7 mouse cellular contexts compared by ENCODE assay signal in the genomic region with DNA sequence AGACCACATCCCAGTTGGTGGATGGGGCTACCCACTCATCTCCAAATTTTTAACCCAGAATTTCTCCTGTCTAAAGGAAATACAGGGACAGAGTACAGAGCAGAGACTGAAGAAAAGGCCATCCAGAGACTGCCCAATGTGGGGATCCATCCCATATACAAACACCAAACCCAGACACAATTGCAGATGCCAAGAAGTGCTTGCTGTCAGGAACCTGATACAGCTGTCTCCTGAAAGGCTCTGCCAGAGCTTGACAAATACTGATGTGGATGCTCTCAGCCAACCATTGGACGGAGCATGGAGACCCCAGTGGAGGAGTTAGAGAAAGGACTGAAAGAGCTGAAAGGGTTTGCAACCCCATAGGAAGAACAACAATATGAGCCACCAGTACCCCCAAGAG.
DNase-seq lines count a peak whose midpoint lies in the region; ATAC-seq and TF ChIP-seq lines count a peak whose summit lies in the region.
"Not testable (repeated sequence)": the region's sequence is repeated elsewhere in the genome, so short reads cannot be mapped to it uniquely, and the experiment has no call there.

No protein-coding gene starts in this region.

- not testable (repeated sequence) for H3K27ac ChIP-seq in lung, embryonic 14.5 days (ENCODE audit: low read depth); lung, embryonic 15.5 days; lung, embryonic 16.5 days (ENCODE audit: low read length); lung, postnatal 0 days (ENCODE audit: low read length)

- H3K36me3 ChIP-seq in lung, embryonic 14.5 days (ENCODE audit: insufficient read depth); lung, embryonic 15.5 days; lung, embryonic 16.5 days (ENCODE audit: control insufficient read depth, insufficient read depth, low read length); lung, postnatal 0 days (ENCODE audit: insufficient read depth, low read length): not testable (repeated sequence)

- not testable (repeated sequence) for H3K4me3 ChIP-seq in lung, embryonic 14.5 days (ENCODE audit: low read depth, low read length); lung, embryonic 15.5 days; lung, embryonic 16.5 days (ENCODE audit: low read length); lung, postnatal 0 days (ENCODE audit: low read depth, low read length)

- not testable (repeated sequence) for H3K9me3 ChIP-seq in lung, embryonic 14.5 days (ENCODE audit: low read depth, low read length); lung, embryonic 15.5 days; lung, embryonic 16.5 days (ENCODE audit: control insufficient read depth, low read length); lung, postnatal 0 days (ENCODE audit: low read length)

- H3K27me3 ChIP-seq in lung, embryonic 14.5 days (ENCODE audit: insufficient read depth, low read length); lung, embryonic 15.5 days; lung, embryonic 16.5 days (ENCODE audit: control insufficient read depth, insufficient read depth, low read depth, low read length); lung, postnatal 0 days (replicated peaks; ENCODE audit: insufficient read depth, low read length): not testable (repeated sequence)

- H3K4me1 ChIP-seq in lung, embryonic 14.5 days (ENCODE audit: insufficient read depth); lung, embryonic 15.5 days; lung, embryonic 16.5 days (replicated peaks; ENCODE audit: control insufficient read depth, insufficient read depth, low read length); lung, postnatal 0 days (ENCODE audit: insufficient read depth, low read depth, low read length): not testable (repeated sequence)

- H3K9ac ChIP-seq in lung, embryonic 14.5 days; lung, embryonic 15.5 days; lung, embryonic 16.5 days (ENCODE audit: low read length); lung, postnatal 0 days (replicated peaks; ENCODE audit: low read depth): not testable (repeated sequence)

- not testable (repeated sequence) for H3K4me2 ChIP-seq in lung, embryonic 14.5 days; lung, embryonic 15.5 days; lung, embryonic 16.5 days (ENCODE audit: low read depth, low read length); lung, postnatal 0 days (replicated peaks; ENCODE audit: low read depth, low read length)

- DNase-seq in heart, adult 11 months = peak; percentile 24
- DNase-seq in lung, embryonic 14.5 days = peak; percentile 67
- DNase-seq in lung, postnatal 0 days (ENCODE audit: low spot score) = not testable (repeated sequence)
- DNase-seq in lung, postnatal 10 days = peak; percentile 4
- DNase-seq in lung, postnatal 36 days = peak; percentile 5

- ATAC-seq in lung, embryonic 14.5 days (ENCODE audit: insufficient read depth) = peak; percentile 83
- peak; percentile 46; the same call in 1 of the 2 replicates for ATAC-seq in lung, embryonic 15.5 days (ENCODE audit: borderline replicate concordance, extremely low read depth, low FRiP score, low TSS enrichment)
- peak; percentile 61; the same call in 1 of the 2 replicates for ATAC-seq in lung, embryonic 16.5 days (ENCODE audit: low read depth)
- ATAC-seq in lung, postnatal 0 days = peak; percentile 48; the same call in 1 of the 2 replicates

- TF ChIP-seq CTCF in lung, embryonic 14.5 days (IDR thresholded peaks at IDR 0.05; ENCODE audit: low read depth); lung, postnatal 0 days (IDR thresholded peaks at IDR 0.05): not testable (repeated sequence)

- not testable (repeated sequence) for TF ChIP-seq EP300 in lung, postnatal 0 days (IDR thresholded peaks at IDR 0.05)

- WGBS in lung, embryonic 14.5 days = 53% methylated on average over 1 of the region's 1 CpGs
- WGBS in lung, embryonic 15.5 days = 50% methylated on average over 1 of the region's 1 CpGs
- WGBS in lung, embryonic 16.5 days = 50% methylated on average over 1 of the region's 1 CpGs
- WGBS in lung, postnatal 0 days = 46% methylated on average over 1 of the region's 1 CpGs
